Mouse (Mus musculus): Measurements from ENCODE around the gene Tpsab1. TPM values are rescaled to one million over a fixed set of nuclear protein-coding genes. Genes with fewer than 3 reads are reported as not detected.
A peak's percentile ranks its signal among the peaks of the same experiment; 100 is the strongest.

Tpsab1 gene
- polyA plus RNA-seq (2016; fragmentation: Nextera tagmentation; extraction: Ambion mirVana) = not detected in 2 replicates

DNA sequence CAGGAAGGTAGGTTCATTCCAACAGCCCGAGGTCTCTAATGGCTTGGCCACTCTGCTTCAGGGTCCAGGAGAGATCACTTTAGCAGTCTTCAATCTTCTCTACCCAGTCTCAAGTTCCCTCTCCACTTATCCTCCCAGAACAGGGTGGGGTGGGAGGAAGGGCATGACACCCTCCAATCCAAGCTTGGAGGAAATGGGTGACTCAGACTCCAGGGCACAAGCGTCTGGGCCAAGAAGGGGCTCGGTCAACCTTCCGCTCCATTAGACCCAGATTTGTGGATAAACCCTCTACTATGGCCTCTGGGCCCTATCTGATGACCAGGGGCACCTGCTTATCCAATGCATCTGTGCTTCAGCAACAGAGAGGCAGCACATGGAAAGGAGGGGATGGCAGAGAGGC lies at the start of gene Tpsab1:
TSS of gene Tpsab1 (minus strand) at position 101 of the 400 bp plus-strand sequence.
- no peaks in the 10 kb centered on the region for H3K4me1 ChIP-seq
- H3K36me3 ChIP-seq = no peaks in the 10 kb centered on the region
- no peaks in the 10 kb centered on the region for H3K9me3 ChIP-seq (replicated peaks)
- H3K4me3 ChIP-seq = no peak within 1 kb of the TSS
- 89% methylated on average over 4 of the region's 4 CpGs for WGBS
- no peak for DNase-seq (ENCODE audit: low spot score)
- no peaks in the 10 kb centered on the region for H3K27me3 ChIP-seq (ENCODE audit: low read depth, poor library complexity, severe bottlenecking)
- no peak within 1 kb of the TSS for H3K27ac ChIP-seq (replicated peaks)

DNA sequence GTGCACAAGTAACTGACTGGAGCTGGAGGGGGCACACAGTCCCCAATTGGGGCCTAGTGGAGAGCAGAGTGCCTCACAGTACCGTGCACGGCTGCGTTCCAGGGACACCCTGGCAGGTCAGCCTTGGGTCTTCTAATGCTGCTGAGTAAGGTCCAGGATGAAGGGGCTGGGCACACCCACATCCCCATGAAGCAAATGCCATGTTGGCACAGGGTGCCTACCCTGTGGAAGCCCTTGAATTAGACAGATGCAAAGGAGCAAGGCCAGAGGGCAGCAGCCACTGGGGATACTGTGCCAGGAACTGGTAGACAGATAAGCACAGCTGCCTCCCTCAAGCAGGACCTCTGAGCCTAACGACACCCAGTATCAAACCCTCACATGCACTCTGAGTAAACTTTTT lies 49.2 kb upstream of the Tpsab1 start:
- DNase-seq (ENCODE audit: low spot score) = no peak
- Histone ChIP-seq H3K9me3 (replicated peaks) (no peaks in the 10 kb centered on the region), H3K4me3 (no peak overlapping the region), H3K4me1 (peaks cover 11% of the 10 kb centered on the region), H3K27me3 (ENCODE audit: low read depth, poor library complexity, severe bottlenecking) (peaks cover 20% of the 10 kb centered on the region), H3K36me3 (peaks cover 24% of the 10 kb centered on the region), H3K27ac (replicated peaks) (no peak overlapping the region)
- WGBS = 87% methylated on average over 4 of the region's 4 CpGs

DNA sequence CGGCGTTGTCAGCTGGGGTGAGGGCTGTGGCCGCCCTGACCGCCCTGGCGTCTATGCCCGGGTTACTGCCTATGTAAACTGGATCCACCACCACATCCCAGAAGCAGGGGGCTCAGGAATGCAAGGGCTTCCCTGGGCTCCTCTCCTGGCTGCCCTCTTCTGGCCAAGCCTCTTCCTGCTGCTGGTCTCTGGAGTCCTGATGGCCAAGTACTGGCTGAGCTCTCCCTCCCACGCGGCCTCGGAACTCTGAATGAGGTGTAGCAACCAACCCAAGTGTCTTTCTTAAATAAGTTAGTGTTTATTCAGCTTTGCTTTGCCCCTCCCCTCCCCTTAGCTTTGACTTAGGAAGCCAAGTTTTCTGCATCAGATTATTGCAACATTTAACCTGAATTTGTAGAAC lies 28.6 kb upstream of the Tpsab1 start:
- Histone ChIP-seq H3K9me3 (replicated peaks) (no peaks in the 10 kb centered on the region), H3K27me3 (ENCODE audit: low read depth, poor library complexity, severe bottlenecking) (peaks cover 7% of the 10 kb centered on the region; the same call in 1 of the 2 replicates), H3K4me1 (no peaks in the 10 kb centered on the region; the same call in 1 of the 2 replicates), H3K36me3 (peaks cover 21% of the 10 kb centered on the region; the same call in 1 of the 2 replicates), H3K4me3 (no peak overlapping the region), H3K27ac (replicated peaks) (no peak overlapping the region)
- WGBS = 47% methylated on average over 9 of the region's 9 CpGs
- no peak for DNase-seq (ENCODE audit: low spot score)

DNA sequence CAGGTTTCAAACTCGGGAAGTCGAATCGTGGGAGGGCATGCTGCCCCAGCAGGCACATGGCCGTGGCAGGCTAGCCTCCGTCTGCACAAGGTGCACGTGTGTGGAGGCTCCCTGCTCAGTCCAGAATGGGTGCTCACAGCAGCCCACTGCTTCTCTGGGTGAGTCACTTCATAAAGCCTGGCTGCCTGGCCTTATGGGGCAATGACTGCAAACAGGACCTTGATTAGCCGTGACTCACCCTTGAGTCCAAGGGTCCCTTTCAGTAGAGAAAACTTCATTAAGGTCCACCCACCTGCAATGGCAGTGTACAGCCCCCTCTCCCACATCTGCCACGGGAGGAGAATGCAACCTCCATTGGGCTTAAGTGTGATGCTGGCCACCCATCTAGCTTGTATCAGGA lies 27.1 kb upstream of the Tpsab1 start:
- H3K4me3 ChIP-seq = no peak overlapping the region
- WGBS = 83% methylated on average over 8 of the region's 8 CpGs

DNA sequence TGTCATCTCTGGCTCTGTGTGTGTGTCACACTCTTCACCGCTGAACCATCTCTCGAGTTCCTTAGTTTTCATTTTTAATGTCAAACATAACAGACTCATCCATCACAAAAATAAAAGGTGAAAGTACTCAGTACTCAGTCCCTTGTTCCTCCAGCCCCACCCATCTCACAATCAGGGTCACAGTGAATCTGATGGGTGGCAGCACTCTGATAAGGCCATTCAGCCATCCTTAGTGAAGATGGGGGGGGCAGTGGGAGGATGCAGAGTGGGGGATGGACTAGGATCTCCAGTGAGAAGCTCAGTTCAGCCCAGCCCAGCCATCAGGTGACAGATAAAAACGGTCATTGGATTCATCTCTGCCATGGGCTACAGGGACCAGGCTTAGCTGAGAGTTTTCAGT lies 23.6 kb upstream of the Tpsab1 start, which contains the start of gene Tpsg1:
TSS of gene Tpsg1 (plus strand) at position 301 of the 400 bp plus-strand sequence.
- peaks cover 3% of the 10 kb centered on the region; the same call in 1 of the 2 replicates for H3K27me3 ChIP-seq (ENCODE audit: low read depth, poor library complexity, severe bottlenecking)
- DNase-seq (ENCODE audit: low spot score) = no peak
- no peaks in the 10 kb centered on the region; the same call in 1 of the 2 replicates for H3K4me1 ChIP-seq
- H3K36me3 ChIP-seq = no peaks in the 10 kb centered on the region
- H3K4me3 ChIP-seq = no peak within 1 kb of the TSS
- H3K27ac ChIP-seq (replicated peaks) = no peak within 1 kb of the TSS
- 86% methylated on average over 3 of the region's 3 CpGs for WGBS
- no peaks in the 10 kb centered on the region for H3K9me3 ChIP-seq (replicated peaks)

More for the DNA sequence above, 27.1 kb upstream of the Tpsab1 start:
- no peak overlapping the region for H3K27ac ChIP-seq (replicated peaks)
- no peak for DNase-seq (ENCODE audit: low spot score)
- H3K9me3 ChIP-seq (replicated peaks) = no peaks in the 10 kb centered on the region
- H3K36me3 ChIP-seq = peaks cover 21% of the 10 kb centered on the region; the same call in 1 of the 2 replicates
- H3K27me3 ChIP-seq (ENCODE audit: low read depth, poor library complexity, severe bottlenecking) = peaks cover 3% of the 10 kb centered on the region; the same call in 1 of the 2 replicates
- H3K4me1 ChIP-seq = no peaks in the 10 kb centered on the region; the same call in 1 of the 2 replicates

DNA sequence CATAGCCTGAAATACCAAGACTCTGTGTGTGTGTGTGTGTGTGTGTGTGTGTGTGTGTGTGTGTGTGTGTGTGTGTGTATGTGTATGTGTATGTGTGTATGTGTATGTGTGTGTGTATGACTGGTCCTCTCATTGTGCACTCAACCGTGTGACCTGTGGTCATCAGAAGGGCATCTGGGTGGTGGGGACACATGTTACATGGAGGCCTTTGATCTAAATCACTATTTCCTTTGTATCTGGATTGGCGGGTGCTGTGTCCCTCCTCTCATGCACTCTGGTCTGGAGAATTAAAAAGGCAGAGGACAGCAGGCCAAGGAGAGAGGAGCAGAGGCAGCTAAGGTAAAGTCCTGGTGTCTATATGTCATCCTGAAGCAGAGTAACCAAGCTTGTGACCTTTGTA lies 20.6 kb upstream of the Tpsab1 start, which contains the start of gene Tpsb2:
TSS of gene Tpsb2 (plus strand) at position 301 of the 400 bp plus-strand sequence.
- Histone ChIP-seq H3K9me3 (replicated peaks) (no peaks in the 10 kb centered on the region), H3K4me1 (no peaks in the 10 kb centered on the region), H3K27ac (replicated peaks) (no peak within 1 kb of the TSS), H3K4me3 (no peak within 1 kb of the TSS), H3K27me3 (ENCODE audit: low read depth, poor library complexity, severe bottlenecking) (no peaks in the 10 kb centered on the region), H3K36me3 (no peaks in the 10 kb centered on the region)
- DNase-seq (ENCODE audit: low spot score) = no peak
- WGBS = 65% methylated on average over 2 of the region's 2 CpGs

DNA sequence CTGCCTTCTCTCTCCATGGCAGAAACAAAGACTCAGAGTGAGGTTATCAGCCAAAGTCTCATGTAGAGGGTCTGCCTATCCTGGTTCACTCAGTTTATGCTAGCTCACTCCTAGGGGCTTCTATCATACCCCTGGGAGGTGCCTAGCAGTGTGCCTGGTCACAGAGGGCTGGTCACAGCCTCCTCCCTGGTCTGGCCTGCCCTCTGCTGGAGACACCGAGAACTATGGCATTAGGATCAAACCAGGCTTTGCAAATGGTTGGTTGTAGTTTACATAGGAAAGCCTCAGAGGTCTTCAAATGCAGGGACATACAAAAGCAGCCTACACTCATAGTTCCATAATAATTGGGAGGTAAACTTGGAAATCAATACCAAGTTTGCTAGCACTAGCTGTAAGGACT lies 18.4 kb upstream of the Tpsab1 start:
- H3K4me1 ChIP-seq = no peaks in the 10 kb centered on the region
- H3K9me3 ChIP-seq (replicated peaks) = no peaks in the 10 kb centered on the region
- WGBS = 9% methylated on average over 1 of the region's 1 CpGs
- H3K4me3 ChIP-seq = no peak overlapping the region
- H3K27me3 ChIP-seq (ENCODE audit: low read depth, poor library complexity, severe bottlenecking) = no peaks in the 10 kb centered on the region
- H3K36me3 ChIP-seq = no peaks in the 10 kb centered on the region
- DNase-seq (ENCODE audit: low spot score) = peak; percentile 40
- no peak overlapping the region for H3K27ac ChIP-seq (replicated peaks)

DNA sequence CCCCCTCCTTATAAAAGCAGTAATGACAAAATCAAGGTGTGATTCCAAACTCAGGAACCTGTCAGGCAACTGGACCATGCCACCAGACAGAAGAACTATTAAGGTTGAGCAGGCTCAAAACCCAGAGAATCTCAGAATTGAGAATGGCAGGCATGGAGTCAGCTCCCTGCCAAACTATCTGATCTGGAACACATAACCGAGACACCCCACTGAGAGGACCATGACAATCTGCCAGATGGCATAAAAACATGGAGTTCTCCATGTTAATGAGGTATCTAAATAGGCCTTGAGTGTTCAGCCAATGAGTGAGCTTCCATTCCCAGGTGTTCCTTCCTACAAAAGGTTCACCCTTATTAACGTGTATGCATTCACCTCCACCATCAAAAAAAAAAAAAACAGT lies 15.9 kb upstream of the Tpsab1 start:
- Histone ChIP-seq H3K4me1 (no peaks in the 10 kb centered on the region), H3K27me3 (ENCODE audit: low read depth, poor library complexity, severe bottlenecking) (no peaks in the 10 kb centered on the region), H3K27ac (replicated peaks) (no peak overlapping the region), H3K36me3 (no peaks in the 10 kb centered on the region), H3K4me3 (no peak overlapping the region), H3K9me3 (replicated peaks) (no peaks in the 10 kb centered on the region)
- WGBS = 76% methylated on average over 2 of the region's 2 CpGs
- no peak for DNase-seq (ENCODE audit: low spot score)

DNA sequence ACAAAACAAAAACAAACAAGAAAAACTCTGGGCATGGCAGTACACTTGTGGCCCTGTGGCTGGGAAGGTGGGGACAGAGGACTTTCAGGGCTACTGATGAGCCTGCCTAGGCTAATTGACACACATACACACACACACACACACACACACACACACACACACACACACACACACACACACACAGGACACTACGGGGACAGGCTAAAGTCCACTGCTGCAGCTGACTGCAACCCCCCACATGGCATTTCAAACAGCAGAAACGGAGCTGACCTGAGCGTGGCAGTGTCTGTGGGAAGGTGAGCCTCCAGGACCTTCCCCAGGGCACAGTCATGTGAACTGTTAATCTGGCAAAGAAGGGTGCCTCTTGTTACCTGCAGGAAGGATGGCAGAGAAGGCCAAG lies 3.9 kb downstream of the Tpsab1 start:
- 62% methylated on average over 3 of the region's 3 CpGs for WGBS
- H3K27me3 ChIP-seq (ENCODE audit: low read depth, poor library complexity, severe bottlenecking) = no peaks in the 10 kb centered on the region
- no peaks in the 10 kb centered on the region for H3K36me3 ChIP-seq
- DNase-seq (ENCODE audit: low spot score) = no peak
- H3K4me1 ChIP-seq = no peaks in the 10 kb centered on the region
- no peaks in the 10 kb centered on the region for H3K9me3 ChIP-seq (replicated peaks)
- no peak overlapping the region for H3K27ac ChIP-seq (replicated peaks)
- H3K4me3 ChIP-seq = no peak overlapping the region

DNA sequence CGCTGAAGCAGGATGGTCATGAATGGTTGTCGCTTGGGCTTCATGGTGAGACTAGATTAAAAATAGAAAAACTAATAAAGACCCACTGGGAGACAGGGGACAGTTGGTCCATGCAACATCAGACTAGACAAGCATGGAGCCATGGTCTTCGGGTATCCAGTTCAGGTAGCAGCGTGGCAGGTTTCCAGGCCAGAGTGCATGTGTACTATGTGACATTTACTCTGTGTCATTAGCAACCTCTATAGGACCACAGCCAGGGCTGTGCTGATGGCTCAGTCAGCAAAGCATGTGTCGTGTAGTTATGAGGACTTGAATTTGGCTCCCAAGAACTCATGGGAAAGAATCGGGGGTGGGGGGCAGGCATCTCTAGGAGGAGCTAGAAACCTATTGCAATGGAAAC lies 5.4 kb downstream of the Tpsab1 start:
- 85% methylated on average over 6 of the region's 6 CpGs for WGBS
- DNase-seq (ENCODE audit: low spot score) = no peak
- H3K27me3 ChIP-seq (ENCODE audit: low read depth, poor library complexity, severe bottlenecking) = no peaks in the 10 kb centered on the region

DNA sequence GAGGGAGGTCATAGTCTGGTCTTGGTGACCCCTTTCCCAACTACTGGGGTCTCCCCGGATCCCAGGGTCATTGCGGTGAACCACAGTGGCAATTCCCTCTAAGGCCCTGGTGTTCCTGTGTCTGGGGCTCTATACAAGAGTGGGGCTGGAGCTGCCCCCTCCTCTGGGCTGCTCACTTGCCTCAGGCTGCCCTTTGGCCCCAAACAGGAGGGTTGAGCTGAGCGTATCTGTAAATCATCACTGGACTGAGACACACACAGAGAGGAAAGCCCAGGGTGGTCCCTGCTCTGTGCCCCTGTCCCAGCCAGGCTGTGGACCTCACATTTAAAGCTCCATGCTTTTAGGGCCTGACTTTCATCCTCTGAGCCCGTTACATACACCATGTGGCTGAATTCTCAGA lies 7.1 kb downstream of the Tpsab1 start:
- Histone ChIP-seq H3K9me3 (replicated peaks) (no peaks in the 10 kb centered on the region), H3K36me3 (no peaks in the 10 kb centered on the region), H3K27me3 (ENCODE audit: low read depth, poor library complexity, severe bottlenecking) (0 out of 2 replicates have a peak, but pooled peaks cover 12% of the 10 kb centered on the region), H3K27ac (replicated peaks) (no peak overlapping the region), H3K4me1 (no peaks in the 10 kb centered on the region), H3K4me3 (no peak overlapping the region)
- DNase-seq (ENCODE audit: low spot score) = no peak
- WGBS = 77% methylated on average over 4 of the region's 4 CpGs

More for the DNA sequence above, 5.4 kb downstream of the Tpsab1 start:
- H3K36me3 ChIP-seq = no peaks in the 10 kb centered on the region
- no peak overlapping the region for H3K4me3 ChIP-seq
- H3K4me1 ChIP-seq = no peaks in the 10 kb centered on the region
- H3K27ac ChIP-seq (replicated peaks) = no peak overlapping the region
- H3K9me3 ChIP-seq (replicated peaks) = no peaks in the 10 kb centered on the region

DNA sequence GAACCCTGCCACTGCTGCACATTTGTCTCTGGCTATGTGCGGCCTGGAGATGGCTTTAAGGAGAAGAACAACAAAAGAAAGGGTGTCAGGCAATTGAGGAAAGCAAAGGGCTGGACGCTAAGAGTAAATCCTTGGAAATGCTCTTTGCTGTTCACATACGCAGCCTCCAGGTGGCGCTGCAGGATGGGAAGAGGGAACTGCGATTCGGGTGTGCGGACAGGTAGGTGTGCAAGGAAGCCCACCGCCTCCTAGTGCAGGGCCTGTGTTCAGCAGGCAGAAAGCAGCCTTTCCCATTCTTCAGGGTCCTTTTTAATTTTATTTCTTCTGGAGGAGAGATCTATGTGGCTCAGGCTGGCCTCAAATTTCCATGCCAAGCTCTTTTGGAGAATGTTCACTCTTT lies 11.4 kb downstream of the Tpsab1 start:
- Histone ChIP-seq H3K9me3 (replicated peaks) (no peaks in the 10 kb centered on the region), H3K27ac (replicated peaks) (no peak overlapping the region), H3K27me3 (ENCODE audit: low read depth, poor library complexity, severe bottlenecking) (peaks cover 13% of the 10 kb centered on the region; the same call in 1 of the 2 replicates), H3K4me1 (no peaks in the 10 kb centered on the region), H3K36me3 (no peaks in the 10 kb centered on the region), H3K4me3 (no peak overlapping the region)
- DNase-seq (ENCODE audit: low spot score) = peak; percentile 70
- 2% methylated on average over 8 of the region's 8 CpGs for WGBS

DNA sequence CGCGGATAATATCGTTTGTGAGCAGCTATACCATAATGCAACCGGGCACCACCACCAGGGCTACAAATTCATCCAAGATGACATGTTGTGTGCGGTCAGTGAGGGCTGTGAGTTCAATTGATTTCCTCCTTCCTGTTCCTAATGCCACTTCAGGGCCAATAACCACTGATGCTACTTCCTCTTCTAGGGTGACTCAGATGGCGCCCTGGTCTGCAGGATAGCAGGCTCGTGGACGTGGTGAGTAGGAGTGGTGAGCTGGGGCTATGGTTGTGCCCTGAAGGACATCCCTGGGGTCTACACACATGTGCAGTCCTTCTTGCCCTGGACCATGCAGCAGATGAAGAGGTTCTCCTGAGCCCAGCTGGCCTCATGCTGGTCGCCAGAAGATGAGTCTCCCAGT lies 13.0 kb downstream of the Tpsab1 start:
- Histone ChIP-seq H3K4me3 (no peak overlapping the region), H3K4me1 (no peaks in the 10 kb centered on the region), H3K9me3 (replicated peaks) (no peaks in the 10 kb centered on the region), H3K27me3 (ENCODE audit: low read depth, poor library complexity, severe bottlenecking) (peaks cover 13% of the 10 kb centered on the region; the same call in 1 of the 2 replicates), H3K27ac (replicated peaks) (no peak overlapping the region), H3K36me3 (no peaks in the 10 kb centered on the region)
- WGBS = 82% methylated on average over 9 of the region's 9 CpGs
- no peak for DNase-seq (ENCODE audit: low spot score)

All from midbrain, embryonic 10.5 days (tissue).